11 mouse cellular contexts compared by ENCODE assay signal in genomic region chr11:113458582-113459210, GRCm38 (mm10).
DNase-seq lines count a peak whose midpoint lies in the region; ATAC-seq and TF ChIP-seq lines count a peak whose summit lies in the region.
"Had no signal": no experiment of that assay in that cellular context is flagged by ENCODE, and none has a peak within 500 bp of the region (broad histone marks: within the 10 kb centered on the region; RNA-seq: fewer than 3 reads in every experiment).

No protein-coding gene starts in this region.

- peak; percentile 71 for TF ChIP-seq CTCF in liver, adult 2 months (IDR thresholded peaks at IDR 0.05; ENCODE audit: low read depth, low read length)
- TF ChIP-seq CTCF in embryonic fibroblast, embryonic 13.5 days (IDR thresholded peaks at IDR 0.05; ENCODE audit: borderline replicate concordance, insufficient read depth, low read length) = peak; percentile 64; the same call in 1 of the 2 replicates

- H3K9ac ChIP-seq in forebrain, embryonic 13.5 days = no peak overlapping the region
- no peak overlapping the region for H3K9ac ChIP-seq in forebrain, embryonic 11.5 days (ENCODE audit: low read length)
- H3K9ac ChIP-seq in liver, adult 2 months (ENCODE audit: low read depth, low read length) = no peak overlapping the region
- H3K9ac ChIP-seq in liver, embryonic 12.5 days = no peak overlapping the region
- H3K9ac ChIP-seq: hindbrain, embryonic 15.5 days; liver, embryonic 13.5 days had no signal

- no peak overlapping the region for H3K4me3 ChIP-seq in forebrain, embryonic 13.5 days
- H3K4me3 ChIP-seq in forebrain, embryonic 11.5 days (ENCODE audit: low read depth, low read length) = no peak overlapping the region
- H3K4me3 ChIP-seq in liver, adult 2 months (ENCODE audit: insufficient read depth, low read depth, low read length) = no peak overlapping the region
- no peak overlapping the region for H3K4me3 ChIP-seq in liver, embryonic 12.5 days
- no peak overlapping the region for H3K4me3 ChIP-seq in embryonic fibroblast, embryonic 13.5 days (ENCODE audit: insufficient read depth, low read length)
- H3K4me3 ChIP-seq: hindbrain, embryonic 15.5 days; liver, embryonic 13.5 days had no signal

- H3K27ac ChIP-seq in forebrain, embryonic 13.5 days = peak overlapping the region; percentile 4; the same call in 1 of the 2 replicates
- H3K27ac ChIP-seq in forebrain, embryonic 11.5 days (ENCODE audit: low read depth, low read length) = no peak overlapping the region
- no peak overlapping the region for H3K27ac ChIP-seq in liver, adult 2 months (replicated peaks; ENCODE audit: insufficient read depth, low read depth, low read length)
- H3K27ac ChIP-seq in liver, embryonic 12.5 days = no peak overlapping the region
- no peak overlapping the region for H3K27ac ChIP-seq in embryonic fibroblast, embryonic 13.5 days (ENCODE audit: insufficient read depth, low read length)
- H3K27ac ChIP-seq: hindbrain, embryonic 15.5 days; liver, embryonic 13.5 days had no signal

- H3K79me2 ChIP-seq in liver, adult 2 months (ENCODE audit: control insufficient read depth, insufficient read depth, low read length) = no peaks in the 10 kb centered on the region

- WGBS in forebrain, embryonic 13.5 days = 70% methylated on average over 15 of the region's 15 CpGs
- 73% methylated on average over 15 of the region's 15 CpGs for WGBS in forebrain, embryonic 11.5 days
- 84% methylated on average over 15 of the region's 15 CpGs for WGBS in liver, adult 2 months
- 61% methylated on average over 15 of the region's 15 CpGs for WGBS in liver, embryonic 12.5 days (ENCODE audit: insufficient replicate concordance)

- H3K4me2 ChIP-seq in forebrain, embryonic 13.5 days = no peak overlapping the region
- no peak overlapping the region for H3K4me2 ChIP-seq in forebrain, embryonic 11.5 days (ENCODE audit: low read depth, low read length, severe bottlenecking)
- no peak overlapping the region for H3K4me2 ChIP-seq in liver, embryonic 12.5 days
- H3K4me2 ChIP-seq: hindbrain, embryonic 15.5 days; liver, embryonic 13.5 days had no signal

- no peak for ATAC-seq in forebrain, embryonic 13.5 days
- ATAC-seq in forebrain, embryonic 11.5 days (replicated peaks; ENCODE audit: low FRiP score) = no peak
- ATAC-seq in liver, embryonic 12.5 days = no peak

- 0 out of 2 replicates have a peak, but pooled peaks cover 4% of the 10 kb centered on the region for H3K9me3 ChIP-seq in forebrain, embryonic 13.5 days (replicated peaks)
- peaks cover 3% of the 10 kb centered on the region; the same call in 1 of the 2 replicates for H3K9me3 ChIP-seq in forebrain, embryonic 11.5 days (ENCODE audit: control insufficient read depth, low read length)
- H3K9me3 ChIP-seq in liver, embryonic 12.5 days (replicated peaks) = no peaks in the 10 kb centered on the region; the same call in 1 of the 2 replicates
- H3K9me3 ChIP-seq: hindbrain, embryonic 15.5 days; liver, embryonic 13.5 days had no signal

- no peak for TF ChIP-seq POLR2A in liver, adult 2 months (IDR thresholded peaks at IDR 0.05; ENCODE audit: extremely low read depth, insufficient read depth, low read length)
- TF ChIP-seq POLR2A in embryonic fibroblast, embryonic 13.5 days (IDR thresholded peaks at IDR 0.05; ENCODE audit: low read depth, low read length) = no peak

- H3K27me3 ChIP-seq in forebrain, embryonic 13.5 days = no peaks in the 10 kb centered on the region
- H3K27me3 ChIP-seq in forebrain, embryonic 11.5 days (ENCODE audit: control insufficient read depth, insufficient read depth, low read length) = no peaks in the 10 kb centered on the region
- H3K27me3 ChIP-seq in liver, adult 2 months (ENCODE audit: control insufficient read depth, insufficient read depth, low read length) = no peaks in the 10 kb centered on the region
- H3K27me3 ChIP-seq in liver, embryonic 12.5 days (replicated peaks) = no peaks in the 10 kb centered on the region
- H3K27me3 ChIP-seq: hindbrain, embryonic 15.5 days; liver, embryonic 13.5 days had no signal

- H3K4me1 ChIP-seq in forebrain, embryonic 13.5 days = 0 out of 2 replicates have a peak, but pooled peaks cover under 1% of the 10 kb centered on the region
- no peaks in the 10 kb centered on the region for H3K4me1 ChIP-seq in forebrain, embryonic 11.5 days (replicated peaks; ENCODE audit: control insufficient read depth, insufficient read depth, low read length)
- H3K4me1 ChIP-seq in liver, adult 2 months (ENCODE audit: control insufficient read depth, insufficient read depth, low read length) = no peaks in the 10 kb centered on the region
- H3K4me1 ChIP-seq in liver, embryonic 12.5 days = no peaks in the 10 kb centered on the region
- no peaks in the 10 kb centered on the region for H3K4me1 ChIP-seq in embryonic fibroblast, embryonic 13.5 days (ENCODE audit: control insufficient read depth, insufficient read depth, low read length)
- H3K4me1 ChIP-seq: liver, embryonic 13.5 days had no signal

- no peak for DNase-seq in forebrain, embryonic 11.5 days (ENCODE audit: low spot score)
- no peak for DNase-seq in liver, adult 2 months (ENCODE audit: extremely low read depth, low read depth, low spot score)
- peak; percentile 46 for DNase-seq in thymus, postnatal 0 days (ENCODE audit: low spot score)
- DNase-seq in frontal cortex, postnatal 25 days (ENCODE audit: low spot score in 2 of 2) = no peak
- no peak for DNase-seq in spleen, postnatal 14 days (ENCODE audit: low spot score in 2 of 2)
- DNase-seq: gastrocnemius, postnatal 36 days; liver, embryonic 13.5 days had no signal

- H3K36me3 ChIP-seq in forebrain, embryonic 13.5 days (ENCODE audit: poor library complexity, severe bottlenecking) = no peaks in the 10 kb centered on the region
- H3K36me3 ChIP-seq in forebrain, embryonic 11.5 days (ENCODE audit: control insufficient read depth, insufficient read depth, low read length) = no peaks in the 10 kb centered on the region
- H3K36me3 ChIP-seq in liver, adult 2 months (ENCODE audit: control insufficient read depth, insufficient read depth, low read length) = peaks cover 6% of the 10 kb centered on the region
- no peaks in the 10 kb centered on the region for H3K36me3 ChIP-seq in liver, embryonic 12.5 days
- H3K36me3 ChIP-seq: hindbrain, embryonic 15.5 days had no signal
